20 mouse cellular contexts compared by ENCODE assay signal in the genomic region with DNA sequence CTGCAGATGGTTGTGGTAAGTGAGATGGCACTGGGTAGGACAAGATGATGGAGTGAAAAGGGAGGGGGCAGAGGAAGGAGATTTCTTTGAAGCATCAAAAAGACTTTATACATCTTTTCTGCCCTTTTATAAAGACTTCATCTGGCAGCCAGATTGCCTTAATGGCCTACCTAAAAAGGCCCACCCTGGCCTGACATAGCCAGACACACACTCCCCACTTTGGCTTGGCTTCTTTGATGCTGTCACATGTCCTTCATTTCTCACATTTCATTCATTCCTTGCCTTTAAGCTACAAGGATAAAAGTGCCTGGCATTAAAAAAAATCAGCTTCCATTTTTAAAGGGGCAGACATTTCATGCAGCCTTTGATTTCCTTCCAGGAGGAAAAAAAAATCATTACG.
DNase-seq lines count a peak whose midpoint lies in the region; ATAC-seq and TF ChIP-seq lines count a peak whose summit lies in the region.
"Had no signal": no experiment of that assay in that cellular context is flagged by ENCODE, and none has a peak within 500 bp of the region (broad histone marks: within the 10 kb centered on the region; RNA-seq: fewer than 3 reads in every experiment).

No protein-coding gene starts in this region.

- H3K9ac ChIP-seq in heart, embryonic 16.5 days (ENCODE audit: low read length): no peak overlapping the region
- no peak overlapping the region for H3K9ac ChIP-seq in heart, embryonic 11.5 days (ENCODE audit: low read depth, low read length)
- H3K9ac ChIP-seq in limb, embryonic 12.5 days (replicated peaks): no peak overlapping the region
- H3K9ac ChIP-seq: heart, embryonic 12.5 days; hindbrain, embryonic 15.5 days; intestine, embryonic 15.5 days had no signal

- H3K27me3 ChIP-seq in heart, embryonic 16.5 days (ENCODE audit: control insufficient read depth, insufficient read depth, low read length): no peaks in the 10 kb centered on the region
- no peaks in the 10 kb centered on the region for H3K27me3 ChIP-seq in heart, embryonic 11.5 days (ENCODE audit: control insufficient read depth, insufficient read depth, low read length)
- no peaks in the 10 kb centered on the region for H3K27me3 ChIP-seq in limb, embryonic 12.5 days
- H3K27me3 ChIP-seq: heart, embryonic 12.5 days; hindbrain, embryonic 15.5 days; intestine, embryonic 15.5 days had no signal

- DNase-seq in Muller cell, postnatal 12 days (ENCODE audit: inconsistent ontology term): peak; percentile 3
- peak; percentile 70 for DNase-seq in brain, embryonic 14.5 days (ENCODE audit: low read depth)
- DNase-seq in cerebellum, postnatal 4 days (ENCODE audit: low spot score in 2 of 2): no peak
- DNase-seq in kidney, postnatal 25 days: no peak
- DNase-seq: adrenal gland, adult 8-10 months; cerebellum, adult 9-11 months; gastrocnemius, postnatal 36 days; heart, postnatal 4 days; kidney, adult 9 months; kidney, postnatal 36 days; layer of hippocampus, adult 9-11 months; liver; lung, postnatal 10 days; right cerebral cortex, adult 18-20 months had no signal

- no peak overlapping the region for H3K4me3 ChIP-seq in heart, embryonic 16.5 days (ENCODE audit: low read length)
- no peak overlapping the region for H3K4me3 ChIP-seq in heart, embryonic 11.5 days (ENCODE audit: low read depth, low read length)
- H3K4me3 ChIP-seq in limb, embryonic 12.5 days (replicated peaks): no peak overlapping the region
- H3K4me3 ChIP-seq: heart, embryonic 12.5 days; hindbrain, embryonic 15.5 days; intestine, embryonic 15.5 days had no signal

- no peaks in the 10 kb centered on the region for H3K9me3 ChIP-seq in heart, embryonic 16.5 days (replicated peaks; ENCODE audit: control insufficient read depth, low read length)
- no peaks in the 10 kb centered on the region for H3K9me3 ChIP-seq in heart, embryonic 11.5 days (replicated peaks; ENCODE audit: control insufficient read depth, low read length)
- no peaks in the 10 kb centered on the region for H3K9me3 ChIP-seq in limb, embryonic 12.5 days
- H3K9me3 ChIP-seq: heart, embryonic 12.5 days; hindbrain, embryonic 15.5 days; intestine, embryonic 15.5 days had no signal

- ATAC-seq in heart, embryonic 16.5 days (replicated peaks; ENCODE audit: extremely low read depth, insufficient read depth, low FRiP score): peak; percentile 55; the same call in 1 of the 2 replicates
- ATAC-seq in heart, embryonic 11.5 days (replicated peaks; ENCODE audit: insufficient number of reproducible peaks, low FRiP score, low TSS enrichment): no peak
- peak; percentile 56 for ATAC-seq in limb, embryonic 12.5 days (ENCODE audit: insufficient number of reproducible peaks, insufficient read depth, low FRiP score, low TSS enrichment, low read depth)
- ATAC-seq: intestine, embryonic 15.5 days had no signal

- no peaks in the 10 kb centered on the region for H3K36me3 ChIP-seq in heart, embryonic 16.5 days (ENCODE audit: control insufficient read depth, insufficient read depth)
- no peaks in the 10 kb centered on the region for H3K36me3 ChIP-seq in heart, embryonic 11.5 days (ENCODE audit: control insufficient read depth, insufficient read depth, low read length)
- H3K36me3 ChIP-seq in limb, embryonic 12.5 days: no peaks in the 10 kb centered on the region
- H3K36me3 ChIP-seq: heart, embryonic 12.5 days; hindbrain, embryonic 15.5 days; intestine, embryonic 15.5 days had no signal

- H3K4me1 ChIP-seq in heart, embryonic 16.5 days (ENCODE audit: control insufficient read depth, insufficient read depth, low read length): peaks cover 9% of the 10 kb centered on the region; the same call in 1 of the 2 replicates
- H3K4me1 ChIP-seq in heart, embryonic 11.5 days (ENCODE audit: control insufficient read depth, insufficient read depth, low read length): no peaks in the 10 kb centered on the region
- H3K4me1 ChIP-seq in limb, embryonic 12.5 days (replicated peaks): peaks cover 6% of the 10 kb centered on the region; the same call in 1 of the 2 replicates
- H3K4me1 ChIP-seq: hindbrain, embryonic 15.5 days; intestine, embryonic 15.5 days had no signal

- no peak for TF ChIP-seq POLR2A in brain, embryonic 14.5 days (IDR thresholded peaks at IDR 0.05; ENCODE audit: borderline replicate concordance, extremely low read depth, insufficient read depth, insufficient read length, poor library complexity, severe bottlenecking)

- no peak overlapping the region for H3K4me2 ChIP-seq in heart, embryonic 16.5 days (ENCODE audit: low read depth, low read length)
- no peak overlapping the region for H3K4me2 ChIP-seq in heart, embryonic 11.5 days
- no peak overlapping the region for H3K4me2 ChIP-seq in limb, embryonic 12.5 days
- H3K4me2 ChIP-seq: heart, embryonic 12.5 days; hindbrain, embryonic 15.5 days; intestine, embryonic 15.5 days had no signal

- no peak overlapping the region for H3K27ac ChIP-seq in heart, embryonic 16.5 days (ENCODE audit: low read length)
- no peak overlapping the region for H3K27ac ChIP-seq in heart, embryonic 11.5 days (ENCODE audit: low read depth, low read length)
- H3K27ac ChIP-seq in limb, embryonic 12.5 days: no peak overlapping the region
- H3K27ac ChIP-seq: hindbrain, embryonic 15.5 days; intestine, embryonic 15.5 days had no signal

- TF ChIP-seq CTCF in brain, embryonic 14.5 days (IDR thresholded peaks at IDR 0.05; ENCODE audit: borderline replicate concordance, extremely low read depth, insufficient read depth, insufficient read length): no peak

- 26% methylated on average over 1 of the region's 1 CpGs for WGBS in heart, embryonic 16.5 days
- 66% methylated on average over 1 of the region's 1 CpGs for WGBS in heart, embryonic 11.5 days (ENCODE audit: insufficient replicate concordance)
- 6% methylated on average over 1 of the region's 1 CpGs for WGBS in limb, embryonic 12.5 days

Comparison
In these comparisons a context has a peak if more than half of its experiments do, and no peak if none do; other contexts are left out.
1. DNase-seq: peak in Muller cell, postnatal 12 days (single experiment) and brain, embryonic 14.5 days (single experiment); none in cerebellum, postnatal 4 days (0 of 2) and kidney, postnatal 25 days (0 of 2).